In the genomic region with DNA sequence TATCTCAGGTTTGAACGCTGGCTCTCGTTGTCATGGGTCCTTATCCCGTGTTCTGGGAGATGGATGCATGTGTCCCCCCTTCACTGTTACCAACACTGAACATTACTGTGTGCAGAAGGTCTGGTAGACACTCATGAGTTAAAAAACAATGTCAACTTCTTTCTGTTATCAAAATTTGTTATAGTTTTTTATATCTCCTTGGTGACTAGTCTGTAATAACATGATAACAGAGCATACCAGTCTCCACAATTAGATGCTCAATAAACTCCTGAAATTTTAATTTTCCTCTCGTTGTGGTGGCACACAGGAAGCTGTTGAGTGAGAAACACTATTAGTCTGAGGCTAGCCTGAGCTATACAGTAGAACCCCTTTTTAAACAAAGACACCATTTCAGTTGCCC, we compare ENCODE assay signal across 21 mouse cellular contexts.
"Had no signal": no experiment of that assay in that cellular context is flagged by ENCODE, and none has a peak within 500 bp of the region (broad histone marks: within the 10 kb centered on the region; RNA-seq: fewer than 3 reads in every experiment).

No protein-coding gene starts in this region.

- DNase-seq: kidney, adult 18-20 months; kidney, postnatal 36 days; layer of hippocampus, adult 9-11 months; left cerebral cortex, postnatal 4 days; liver; liver, embryonic 13.5 days; liver, postnatal 0 days; lung, embryonic 14.5 days; lung, postnatal 36 days; retina, postnatal 1 day; right cerebral cortex, postnatal 25 days; spleen, adult 18-20 months had no signal

- H3K4me3 ChIP-seq: limb, embryonic 13.5 days; liver, embryonic 13.5 days; midbrain, embryonic 10.5 days; midbrain, embryonic 13.5 days; myocyte; neural tube, embryonic 13.5 days; stomach, embryonic 15.5 days had no signal

- H3K36me3 ChIP-seq: limb, embryonic 13.5 days; liver, embryonic 13.5 days; midbrain, embryonic 10.5 days; midbrain, embryonic 13.5 days; neural tube, embryonic 13.5 days; stomach, embryonic 15.5 days had no signal

- H3K27ac ChIP-seq: kidney, postnatal 0 days; limb, embryonic 13.5 days; midbrain, embryonic 13.5 days; neural tube, embryonic 13.5 days had no signal

- ATAC-seq: intestine, embryonic 16.5 days; midbrain, embryonic 13.5 days; midbrain, embryonic 16.5 days had no signal

- H3K27me3 ChIP-seq: limb, embryonic 13.5 days; liver, embryonic 13.5 days; midbrain, embryonic 13.5 days; neural tube, embryonic 13.5 days; stomach, embryonic 15.5 days had no signal

- H3K4me1 ChIP-seq: stomach, embryonic 15.5 days had no signal

- H3K9me3 ChIP-seq: limb, embryonic 13.5 days; liver, embryonic 13.5 days; midbrain, embryonic 10.5 days; midbrain, embryonic 13.5 days; neural tube, embryonic 13.5 days; stomach, embryonic 15.5 days had no signal
